ENCODE assay signal across 7 mouse cellular contexts in the genomic region with DNA sequence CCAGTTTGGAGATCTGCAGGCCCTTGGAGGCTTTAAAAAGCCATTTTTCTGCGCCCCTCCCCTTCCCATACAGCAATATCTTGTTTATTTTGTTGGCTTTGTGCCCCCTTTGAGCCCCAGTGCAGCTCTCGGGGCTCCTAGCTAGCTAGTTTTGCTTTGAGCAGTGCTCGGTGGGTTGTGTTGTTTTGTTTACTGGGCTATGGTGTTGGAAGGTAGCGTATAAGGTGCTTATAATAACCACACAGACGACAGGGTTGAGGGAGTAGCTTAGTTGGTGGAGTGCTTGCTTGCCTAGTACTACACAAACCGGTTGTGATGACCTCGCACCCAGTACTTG. TPM values are rescaled to one million over a fixed set of nuclear protein-coding genes. Genes with fewer than 3 reads are reported as not detected.
DNase-seq lines count a peak whose midpoint lies in the region; ATAC-seq and TF ChIP-seq lines count a peak whose summit lies in the region.

No protein-coding gene starts in this region.

- no peaks in the 10 kb centered on the region for H3K27me3 ChIP-seq in testis, adult 2 months (ENCODE audit: control insufficient read depth, insufficient read depth, low read length)
- no peaks in the 10 kb centered on the region for H3K27me3 ChIP-seq in embryonic facial prominence, embryonic 14.5 days (replicated peaks; ENCODE audit: control insufficient read depth, insufficient read depth, low read length)
- H3K27me3 ChIP-seq in limb, embryonic 12.5 days: no peaks in the 10 kb centered on the region
- H3K27me3 ChIP-seq in small intestine, adult 2 months (ENCODE audit: control insufficient read depth, insufficient read depth, low read length): no peaks in the 10 kb centered on the region

- WGBS in embryonic facial prominence, embryonic 14.5 days: 18% methylated on average over 7 of the region's 7 CpGs
- 13% methylated on average over 7 of the region's 7 CpGs for WGBS in limb, embryonic 12.5 days
- WGBS in small intestine, adult 2 months: 3% methylated on average over 7 of the region's 7 CpGs

- peak overlapping the region; percentile 87 for H3K4me3 ChIP-seq in testis, adult 2 months (ENCODE audit: control insufficient read depth, low read depth, low read length)
- peak overlapping the region; percentile 86 for H3K4me3 ChIP-seq in embryonic facial prominence, embryonic 14.5 days (ENCODE audit: low read depth, low read length)
- H3K4me3 ChIP-seq in limb, embryonic 12.5 days (replicated peaks): peak overlapping the region; percentile 79
- H3K4me3 ChIP-seq in small intestine, adult 2 months (ENCODE audit: low read depth, low read length): peak overlapping the region; percentile 85

- peak overlapping the region; percentile 77 for H3K4me2 ChIP-seq in embryonic facial prominence, embryonic 14.5 days (ENCODE audit: low read depth, low read length)
- peak overlapping the region; percentile 79 for H3K4me2 ChIP-seq in limb, embryonic 12.5 days

- peaks cover 5% of the 10 kb centered on the region for H3K4me1 ChIP-seq in testis, adult 2 months (ENCODE audit: control insufficient read depth, insufficient read depth, low read length)
- peaks cover 6% of the 10 kb centered on the region; the same call in 1 of the 2 replicates for H3K4me1 ChIP-seq in embryonic facial prominence, embryonic 14.5 days (ENCODE audit: control insufficient read depth, insufficient read depth, low read length)
- H3K4me1 ChIP-seq in limb, embryonic 12.5 days (replicated peaks): peaks cover 10% of the 10 kb centered on the region; the same call in 1 of the 2 replicates
- peaks cover 2% of the 10 kb centered on the region; the same call in 1 of the 2 replicates for H3K4me1 ChIP-seq in small intestine, adult 2 months (ENCODE audit: control insufficient read depth, insufficient read depth, insufficient read length, low read length)

- no peak for TF ChIP-seq POLR2A in testis, adult 2 months (IDR thresholded peaks at IDR 0.05; ENCODE audit: control insufficient read depth, low read depth, low read length)
- TF ChIP-seq POLR2A in small intestine, adult 2 months (IDR thresholded peaks at IDR 0.05; ENCODE audit: low read depth, low read length): no peak

- no peak for TF ChIP-seq CTCF in testis, adult 2 months (IDR thresholded peaks at IDR 0.05; ENCODE audit: control insufficient read depth, insufficient read depth, insufficient replicate concordance, low read depth, low read length)
- TF ChIP-seq CTCF in small intestine, adult 2 months (IDR thresholded peaks at IDR 0.05; ENCODE audit: extremely low read depth, insufficient read length, insufficient replicate concordance, low read depth, low read length): no peak

- ATAC-seq in embryonic facial prominence, embryonic 14.5 days (ENCODE audit: low read depth): no peak
- no peak for ATAC-seq in limb, embryonic 12.5 days (ENCODE audit: insufficient number of reproducible peaks, insufficient read depth, low FRiP score, low TSS enrichment, low read depth)
- ATAC-seq in granulocyte monocyte progenitor cell, adult 5-6 weeks (replicated peaks; ENCODE audit: poor library complexity, severe bottlenecking): no peak

- peak overlapping the region; percentile 93 for H3K9ac ChIP-seq in embryonic facial prominence, embryonic 14.5 days (ENCODE audit: low read depth, low read length)
- H3K9ac ChIP-seq in limb, embryonic 12.5 days (replicated peaks): peak overlapping the region; percentile 93

- peak overlapping the region; percentile 72; the same call in 1 of the 2 replicates for H3K27ac ChIP-seq in testis, adult 2 months (ENCODE audit: control insufficient read depth, insufficient read depth, low read depth, low read length)
- H3K27ac ChIP-seq in embryonic facial prominence, embryonic 14.5 days (replicated peaks; ENCODE audit: low read depth, low read length): no peak overlapping the region
- peak overlapping the region; percentile 62 for H3K27ac ChIP-seq in limb, embryonic 12.5 days
- no peak overlapping the region for H3K27ac ChIP-seq in small intestine, adult 2 months (ENCODE audit: insufficient read depth, low read depth, low read length)

- H3K36me3 ChIP-seq in testis, adult 2 months (ENCODE audit: control insufficient read depth, insufficient read depth, low read length): no peaks in the 10 kb centered on the region
- H3K36me3 ChIP-seq in embryonic facial prominence, embryonic 14.5 days (ENCODE audit: control insufficient read depth, insufficient read depth, low read length): peaks cover 20% of the 10 kb centered on the region
- peaks cover 32% of the 10 kb centered on the region for H3K36me3 ChIP-seq in limb, embryonic 12.5 days
- H3K36me3 ChIP-seq in small intestine, adult 2 months (ENCODE audit: control insufficient read depth, insufficient read depth, low read length): peaks cover 10% of the 10 kb centered on the region

- no peak for DNase-seq in testis, postnatal 14 days (ENCODE audit: low spot score)
- peak; percentile 23 for DNase-seq in embryonic facial prominence, embryonic 14.5 days (ENCODE audit: low spot score)
- DNase-seq in cerebellum, adult 8-10 months: no peak

- H3K9me3 ChIP-seq in embryonic facial prominence, embryonic 14.5 days (ENCODE audit: control insufficient read depth, low read length): no peaks in the 10 kb centered on the region
- H3K9me3 ChIP-seq in limb, embryonic 12.5 days: no peaks in the 10 kb centered on the region

RNA-seq across cellular contexts. Expression of a gene that starts 0.6 kb away (rescaled TPM):
- 3.8 and 4.9 TPM in 2 replicates for polyA plus RNA-seq in testis, adult 2 months (2012; rRNA removed)
- polyA plus RNA-seq in embryonic facial prominence, embryonic 14.5 days (2014; fragmentation: Nextera tagmentation; extraction: Ambion mirVana): 17.8 and 18.7 TPM in 2 replicates
- polyA plus RNA-seq in limb, embryonic 12.5 days (2016; fragmentation: Nextera tagmentation; extraction: Ambion mirVana): 28.5 and 35.2 TPM in 2 replicates
- polyA plus RNA-seq in small intestine, adult 2 months (2012; rRNA removed): 2.6 and 6.3 TPM in 2 replicates
- 5.7 and 25.2 TPM in 2 replicates for total RNA-seq in granulocyte monocyte progenitor cell, adult 5-6 weeks (2014; fragmentation: Nextera tagmentation)
- total RNA-seq in granulocyte monocyte progenitor cell, adult 5-6 weeks (2017): 7.8 and 22.6 TPM in 2 replicates

Comparison
In these comparisons a context has a peak if more than half of its experiments do, and no peak if none do; other contexts are left out.
1. H3K27ac ChIP-seq: peak in testis, adult 2 months (single experiment) and limb, embryonic 12.5 days (single experiment); none in embryonic facial prominence, embryonic 14.5 days (single experiment) and small intestine, adult 2 months (single experiment).
2. Peak in every context shown above with its lines, with median percentiles within 50 percentile points of each other: H3K4me3 ChIP-seq.